Mouse (Mus musculus) thymus, adult 2 months (tissue): ENCODE measurements around the gene Cdadc1.

ENCODE experiments used
- CTCF ChIP-seq: fragments of 200-500 bp; IDR thresholded peaks from 2 replicates; pipeline ENCODE4 v1.5.1; 2012; ENCODE audit warnings: mild to moderate bottlenecking, control low read depth, low read length, moderate library complexity, borderline replicate concordance; ENCODE audit not compliant: control insufficient read depth, poor library complexity, insufficient read depth; ENCODE audit errors: extremely low read depth
- POLR2A ChIP-seq: fragments of 200-500 bp; IDR thresholded peaks from 2 replicates; pipeline ENCODE4 v1.6.1; 2012; ENCODE audit warnings: mild to moderate bottlenecking, low read length, control low read depth, moderate library complexity; ENCODE audit not compliant: control insufficient read depth, poor library complexity, insufficient read depth; ENCODE audit errors: extremely low read depth

DNA sequence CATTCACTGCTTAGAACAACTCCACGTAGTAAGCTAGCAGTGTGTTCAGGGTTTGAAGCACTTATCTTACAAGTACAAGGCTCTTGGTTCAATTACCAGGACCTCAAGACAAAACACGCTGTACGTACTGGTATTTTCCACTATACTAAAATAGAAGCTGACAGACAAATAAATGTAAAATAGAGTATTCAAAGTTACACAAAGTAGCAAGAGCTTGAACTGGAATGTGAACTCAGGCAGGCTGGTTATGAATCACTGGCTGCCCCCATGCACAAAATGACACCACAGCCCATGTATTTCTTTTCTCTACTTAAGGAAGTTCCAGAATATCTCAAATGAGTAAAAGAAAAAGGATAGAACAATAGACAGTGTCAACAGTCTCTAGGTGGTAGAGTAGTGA lies 2.8 kb downstream of the Cdadc1 start:
- TF ChIP-seq POLR2A (no peak), CTCF (no peak)
